Mouse (Mus musculus) cortical plate, adult 2 months (tissue): ENCODE measurements around the gene Zmat1.

Source experiments
- CTCF ChIP-seq: fragments of 200-500 bp; IDR thresholded peaks from 2 replicates; pipeline ENCODE4 v1.5.1; 2011; ENCODE audit warnings: mild to moderate bottlenecking, control low read depth, low read length; ENCODE audit not compliant: insufficient read depth; ENCODE audit errors: extremely low read depth
- POLR2A ChIP-seq: fragments of 200-500 bp; IDR thresholded peaks from 2 replicates; pipeline ENCODE4 v1.6.1; 2011; ENCODE audit warnings: mild to moderate bottlenecking, low read length, control low read depth; ENCODE audit not compliant: insufficient read depth; ENCODE audit errors: extremely low read depth

DNA sequence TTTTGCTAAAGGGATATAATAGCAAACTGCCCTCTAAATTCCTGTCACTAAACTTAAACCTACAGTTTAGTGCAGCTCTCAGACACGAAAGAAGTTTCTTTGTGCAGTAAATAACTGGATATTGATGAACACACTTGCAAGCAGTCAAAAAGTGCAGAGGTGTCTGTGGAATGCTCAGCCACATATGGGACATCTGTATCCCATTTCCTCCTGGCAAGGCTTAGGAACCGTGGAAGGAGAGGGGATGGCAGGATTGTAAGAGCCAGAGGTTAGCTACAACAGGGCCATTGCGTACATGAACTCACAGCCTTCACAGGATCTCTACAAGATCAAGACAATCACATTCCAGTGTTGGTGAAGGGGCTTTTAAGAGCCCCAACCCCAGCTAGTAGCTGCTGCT lies 2.4 kb upstream of the Zmat1 start:
- TF ChIP-seq CTCF (no peak), POLR2A (no peak)
